Mouse (Mus musculus): ENCODE data around the gene Itk. TPM values are rescaled to one million over a fixed set of nuclear protein-coding genes. Genes with fewer than 3 reads are reported as not detected.

The Itk gene
- polyA plus RNA-seq, 1 experiment from 2014 or later, result not detected

GRCm38 (mm10) chr11:46418860-46419259 lies 29.5 kb upstream of the Itk start:
- no peaks in the 10 kb centered on the region for H3K9me3 ChIP-seq (ENCODE audit: control insufficient read depth, low read length)
- no peak for ATAC-seq
- WGBS, result 89% methylated on average over 5 of the region's 5 CpGs
- no peak overlapping the region for H3K27ac ChIP-seq (ENCODE audit: low read depth, low read length)
- no peak overlapping the region for H3K4me2 ChIP-seq (ENCODE audit: low read length)
- no peak overlapping the region for H3K9ac ChIP-seq (ENCODE audit: low read depth, low read length)
- H3K4me3 ChIP-seq (ENCODE audit: low read length), result no peak overlapping the region
- no peaks in the 10 kb centered on the region for H3K4me1 ChIP-seq (ENCODE audit: control insufficient read depth, insufficient read depth, low read depth, low read length)
- no peaks in the 10 kb centered on the region for H3K36me3 ChIP-seq (ENCODE audit: control insufficient read depth, insufficient read depth, low read length)
- no peaks in the 10 kb centered on the region for H3K27me3 ChIP-seq (replicated peaks; ENCODE audit: control insufficient read depth, insufficient read depth, low read length)

- Histone ChIP-seq H3K4me2 (ENCODE audit: low read length) (no peak overlapping the region), H3K27ac (ENCODE audit: low read depth, low read length) (no peak overlapping the region), H3K27me3 (replicated peaks; ENCODE audit: control insufficient read depth, insufficient read depth, low read length) (no peaks in the 10 kb centered on the region), H3K36me3 (ENCODE audit: control insufficient read depth, insufficient read depth, low read length) (no peaks in the 10 kb centered on the region), H3K9ac (ENCODE audit: low read depth, low read length) (no peak overlapping the region), H3K9me3 (ENCODE audit: control insufficient read depth, low read length) (no peaks in the 10 kb centered on the region), H3K4me3 (ENCODE audit: low read length) (no peak overlapping the region), H3K4me1 (ENCODE audit: control insufficient read depth, insufficient read depth, low read depth, low read length) (no peaks in the 10 kb centered on the region)
- WGBS, result 68% methylated on average over 1 of the region's 1 CpGs
- no peak for ATAC-seq
These were observed 29.1 kb upstream of the Itk start for GRCm38 (mm10) chr11:46418438-46418837.

GRCm38 (mm10) chr11:46410018-46410563 lies 20.8 kb upstream of the Itk start:
- WGBS, result 63% methylated on average over 2 of the region's 2 CpGs
- Histone ChIP-seq H3K4me2 (ENCODE audit: low read length) (no peak overlapping the region), H3K9me3 (ENCODE audit: control insufficient read depth, low read length) (no peaks in the 10 kb centered on the region), H3K4me3 (ENCODE audit: low read length) (no peak overlapping the region), H3K27me3 (replicated peaks; ENCODE audit: control insufficient read depth, insufficient read depth, low read length) (no peaks in the 10 kb centered on the region), H3K9ac (ENCODE audit: low read depth, low read length) (no peak overlapping the region), H3K4me1 (ENCODE audit: control insufficient read depth, insufficient read depth, low read depth, low read length) (no peaks in the 10 kb centered on the region), H3K36me3 (ENCODE audit: control insufficient read depth, insufficient read depth, low read length) (no peaks in the 10 kb centered on the region), H3K27ac (ENCODE audit: low read depth, low read length) (no peak overlapping the region)
- ATAC-seq, result no peak

- Histone ChIP-seq H3K4me3 (ENCODE audit: low read length) (no peak overlapping the region), H3K4me2 (ENCODE audit: low read length) (no peak overlapping the region), H3K9ac (ENCODE audit: low read depth, low read length) (no peak overlapping the region), H3K27me3 (replicated peaks; ENCODE audit: control insufficient read depth, insufficient read depth, low read length) (no peaks in the 10 kb centered on the region), H3K4me1 (ENCODE audit: control insufficient read depth, insufficient read depth, low read depth, low read length) (no peaks in the 10 kb centered on the region), H3K36me3 (ENCODE audit: control insufficient read depth, insufficient read depth, low read length) (no peaks in the 10 kb centered on the region), H3K9me3 (ENCODE audit: control insufficient read depth, low read length) (no peaks in the 10 kb centered on the region), H3K27ac (ENCODE audit: low read depth, low read length) (no peak overlapping the region)
- 35% methylated on average over 10 of the region's 10 CpGs for WGBS
- ATAC-seq, result no peak
These were observed 17.4 kb upstream of the Itk start for GRCm38 (mm10) chr11:46406721-46407120.

DNA sequence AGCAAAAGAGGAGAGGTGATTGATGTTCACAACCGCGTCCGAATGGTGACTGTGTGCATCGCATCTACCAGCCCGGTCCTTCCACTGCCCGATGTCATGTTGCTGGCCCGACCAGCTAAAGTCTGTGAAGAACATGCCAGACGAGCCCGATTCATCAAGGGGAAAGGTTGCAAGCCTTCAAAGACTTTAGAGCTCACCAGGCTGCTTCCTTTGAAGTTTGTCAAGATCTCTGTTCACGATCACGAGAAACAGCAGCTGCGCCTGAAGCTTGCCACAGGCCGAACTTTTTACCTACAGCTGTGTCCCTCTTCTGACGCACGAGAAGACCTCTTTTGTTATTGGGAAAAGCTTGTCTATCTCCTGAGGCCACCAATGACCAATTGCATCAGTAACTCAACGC lies 15.7 kb upstream of the Itk start:
- no peak overlapping the region for H3K4me2 ChIP-seq (ENCODE audit: low read length)
- no peak overlapping the region for H3K27ac ChIP-seq (ENCODE audit: low read depth, low read length)
- H3K9me3 ChIP-seq (ENCODE audit: control insufficient read depth, low read length), result no peaks in the 10 kb centered on the region
- WGBS, result 85% methylated on average over 16 of the region's 16 CpGs
- H3K4me3 ChIP-seq (ENCODE audit: low read length), result no peak overlapping the region
- ATAC-seq, result no peak
- no peaks in the 10 kb centered on the region for H3K36me3 ChIP-seq (ENCODE audit: control insufficient read depth, insufficient read depth, low read length)
- H3K27me3 ChIP-seq (replicated peaks; ENCODE audit: control insufficient read depth, insufficient read depth, low read length), result no peaks in the 10 kb centered on the region
- no peak overlapping the region for H3K9ac ChIP-seq (ENCODE audit: low read depth, low read length)
- no peaks in the 10 kb centered on the region for H3K4me1 ChIP-seq (ENCODE audit: control insufficient read depth, insufficient read depth, low read depth, low read length)

DNA sequence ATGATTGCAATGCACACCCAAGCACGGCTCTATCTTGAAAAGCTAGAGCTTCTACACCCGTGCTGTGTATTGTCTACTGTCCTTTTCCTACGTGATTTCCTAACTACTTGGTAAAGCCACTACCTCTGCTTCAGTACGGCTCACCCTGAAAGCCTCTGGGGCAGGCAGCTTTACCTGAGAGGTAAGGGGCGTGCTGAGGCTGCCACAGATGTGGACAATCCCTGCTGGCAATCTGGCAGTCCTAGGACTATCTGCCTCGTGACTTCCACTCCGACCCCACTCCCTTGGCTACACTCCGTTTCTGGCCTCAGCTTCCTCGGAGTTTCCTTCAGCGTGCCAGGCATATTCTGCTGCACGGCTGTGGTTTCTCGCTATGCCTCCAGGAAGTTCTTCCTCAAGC lies 12.2 kb upstream of the Itk start:
- no peaks in the 10 kb centered on the region for H3K36me3 ChIP-seq (ENCODE audit: control insufficient read depth, insufficient read depth, low read length)

DNA sequence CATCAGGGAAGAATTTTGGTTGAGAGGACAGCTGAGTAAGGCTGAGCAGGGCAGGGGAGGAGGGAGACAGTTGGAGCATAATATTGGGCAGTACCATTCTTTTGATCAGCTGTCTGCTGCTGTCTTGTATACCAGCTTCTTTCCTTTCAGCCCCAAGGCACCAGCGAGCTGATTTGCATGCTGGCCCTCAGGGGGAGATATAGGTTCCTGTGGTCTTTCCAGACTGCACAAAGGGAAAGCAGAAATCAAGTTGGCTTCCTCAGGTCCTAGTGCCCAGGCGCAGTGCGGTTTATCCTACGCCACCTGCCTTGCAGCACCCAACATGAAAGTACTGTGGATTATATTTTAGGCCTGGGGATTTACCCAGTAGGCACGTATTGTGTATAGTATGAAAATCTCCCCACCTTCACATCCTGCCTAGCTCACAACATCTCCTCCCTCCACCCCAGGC lies 9.6 kb upstream of the Itk start:
- Histone ChIP-seq H3K9me3 (ENCODE audit: control insufficient read depth, low read length) (no peaks in the 10 kb centered on the region), H3K27me3 (replicated peaks; ENCODE audit: control insufficient read depth, insufficient read depth, low read length) (no peaks in the 10 kb centered on the region), H3K4me2 (ENCODE audit: low read length) (no peak overlapping the region), H3K9ac (ENCODE audit: low read depth, low read length) (no peak overlapping the region), H3K4me3 (ENCODE audit: low read length) (no peak overlapping the region), H3K27ac (ENCODE audit: low read depth, low read length) (no peak overlapping the region), H3K36me3 (ENCODE audit: control insufficient read depth, insufficient read depth, low read length) (no peaks in the 10 kb centered on the region), H3K4me1 (ENCODE audit: control insufficient read depth, insufficient read depth, low read depth, low read length) (no peaks in the 10 kb centered on the region)
- WGBS, result 61% methylated on average over 5 of the region's 5 CpGs
- ATAC-seq, result no peak

More for the DNA sequence above, 12.2 kb upstream of the Itk start:
- 87% methylated on average over 12 of the region's 12 CpGs for WGBS
- no peak for ATAC-seq
- Histone ChIP-seq H3K9ac (ENCODE audit: low read depth, low read length) (no peak overlapping the region), H3K27me3 (replicated peaks; ENCODE audit: control insufficient read depth, insufficient read depth, low read length) (no peaks in the 10 kb centered on the region), H3K27ac (ENCODE audit: low read depth, low read length) (no peak overlapping the region), H3K4me2 (ENCODE audit: low read length) (no peak overlapping the region), H3K4me3 (ENCODE audit: low read length) (no peak overlapping the region), H3K9me3 (ENCODE audit: control insufficient read depth, low read length) (no peaks in the 10 kb centered on the region), H3K4me1 (ENCODE audit: control insufficient read depth, insufficient read depth, low read depth, low read length) (no peaks in the 10 kb centered on the region)

DNA sequence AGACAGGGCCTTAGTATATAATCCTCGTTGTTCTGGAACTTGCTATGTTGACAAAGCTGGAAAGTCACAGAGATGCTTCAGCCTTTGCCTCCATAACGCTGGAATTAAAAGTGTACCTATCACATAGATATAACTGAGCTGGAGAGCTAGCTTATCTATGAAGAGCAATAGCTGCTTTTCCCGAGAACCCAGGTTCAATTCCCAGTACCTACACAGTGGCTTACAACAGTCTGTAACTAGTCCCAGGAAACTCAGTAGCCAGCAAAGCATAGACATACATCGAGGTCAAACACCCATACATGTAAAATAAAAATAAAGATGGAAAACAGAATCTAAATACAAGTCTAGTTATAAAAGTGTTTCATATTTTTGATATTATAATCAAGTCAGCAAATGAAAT lies 9.2 kb upstream of the Itk start:
- Histone ChIP-seq H3K27ac (ENCODE audit: low read depth, low read length) (no peak overlapping the region), H3K4me3 (ENCODE audit: low read length) (no peak overlapping the region), H3K27me3 (replicated peaks; ENCODE audit: control insufficient read depth, insufficient read depth, low read length) (no peaks in the 10 kb centered on the region), H3K4me1 (ENCODE audit: control insufficient read depth, insufficient read depth, low read depth, low read length) (no peaks in the 10 kb centered on the region), H3K9me3 (ENCODE audit: control insufficient read depth, low read length) (no peaks in the 10 kb centered on the region), H3K4me2 (ENCODE audit: low read length) (no peak overlapping the region), H3K36me3 (ENCODE audit: control insufficient read depth, insufficient read depth, low read length) (no peaks in the 10 kb centered on the region), H3K9ac (ENCODE audit: low read depth, low read length) (no peak overlapping the region)
- no peak for ATAC-seq
- 88% methylated on average over 4 of the region's 4 CpGs for WGBS

- Histone ChIP-seq H3K36me3 (ENCODE audit: control insufficient read depth, insufficient read depth, low read length) (no peaks in the 10 kb centered on the region), H3K4me1 (ENCODE audit: control insufficient read depth, insufficient read depth, low read depth, low read length) (no peaks in the 10 kb centered on the region), H3K9me3 (ENCODE audit: control insufficient read depth, low read length) (no peaks in the 10 kb centered on the region), H3K9ac (ENCODE audit: low read depth, low read length) (no peak overlapping the region), H3K27me3 (replicated peaks; ENCODE audit: control insufficient read depth, insufficient read depth, low read length) (no peaks in the 10 kb centered on the region), H3K27ac (ENCODE audit: low read depth, low read length) (no peak overlapping the region), H3K4me2 (ENCODE audit: low read length) (no peak overlapping the region), H3K4me3 (ENCODE audit: low read length) (no peak overlapping the region)
- WGBS, result 63% methylated on average over 2 of the region's 2 CpGs
- ATAC-seq, result no peak
These were observed 8.6 kb upstream of the Itk start for GRCm38 (mm10) chr11:46397900-46398299.

GRCm38 (mm10) chr11:46396860-46397179 lies 7.5 kb upstream of the Itk start:
- Histone ChIP-seq H3K36me3 (ENCODE audit: control insufficient read depth, insufficient read depth, low read length) (no peaks in the 10 kb centered on the region), H3K4me1 (ENCODE audit: control insufficient read depth, insufficient read depth, low read depth, low read length) (no peaks in the 10 kb centered on the region), H3K4me3 (ENCODE audit: low read length) (no peak overlapping the region), H3K4me2 (ENCODE audit: low read length) (no peak overlapping the region), H3K9ac (ENCODE audit: low read depth, low read length) (no peak overlapping the region), H3K27ac (ENCODE audit: low read depth, low read length) (no peak overlapping the region), H3K27me3 (replicated peaks; ENCODE audit: control insufficient read depth, insufficient read depth, low read length) (no peaks in the 10 kb centered on the region), H3K9me3 (ENCODE audit: control insufficient read depth, low read length) (no peaks in the 10 kb centered on the region)
- ATAC-seq, result no peak
- whole genome bisulfite sequencing, result 87% methylated on average over 4 of the region's 4 CpGs
